Mouse (Mus musculus) kidney, postnatal 25 days (tissue): Measurements from ENCODE around the gene Scel.
A peak's percentile ranks its signal among the peaks of the same experiment; 100 is the strongest.

ENCODE experiments used
- DNase-seq, 2 experiments: peaks; one replicate each; pipeline ENCODE4 v3.0.0; 2021; ENCODE audit warnings: mixed read lengths in 2 of 2

Scel gene

DNA sequence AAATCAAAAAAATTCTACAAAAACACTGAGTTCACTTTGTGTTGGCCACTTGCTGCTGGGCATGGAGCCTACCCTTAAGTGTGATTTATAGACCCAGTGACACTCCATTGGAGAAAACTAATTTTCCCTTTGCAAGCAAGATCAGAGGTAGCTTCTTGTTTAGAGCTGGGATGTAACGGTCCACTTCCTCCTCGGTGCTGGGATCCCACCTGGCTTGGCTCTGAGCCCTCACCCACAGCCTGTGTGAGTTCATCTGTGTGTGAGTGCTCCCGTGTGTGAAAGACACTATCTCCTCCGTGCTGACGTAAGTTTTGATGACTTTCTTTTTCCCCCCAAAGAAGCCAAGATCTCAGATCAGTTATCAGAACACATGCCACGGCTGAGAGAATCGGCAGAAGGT lies 62.7 kb downstream of the Scel start:
- no peak for DNase-seq

GRCm38 (mm10) chr14:103577011-103577410 lies 63.9 kb downstream of the Scel start:
- no peak for DNase-seq

DNA sequence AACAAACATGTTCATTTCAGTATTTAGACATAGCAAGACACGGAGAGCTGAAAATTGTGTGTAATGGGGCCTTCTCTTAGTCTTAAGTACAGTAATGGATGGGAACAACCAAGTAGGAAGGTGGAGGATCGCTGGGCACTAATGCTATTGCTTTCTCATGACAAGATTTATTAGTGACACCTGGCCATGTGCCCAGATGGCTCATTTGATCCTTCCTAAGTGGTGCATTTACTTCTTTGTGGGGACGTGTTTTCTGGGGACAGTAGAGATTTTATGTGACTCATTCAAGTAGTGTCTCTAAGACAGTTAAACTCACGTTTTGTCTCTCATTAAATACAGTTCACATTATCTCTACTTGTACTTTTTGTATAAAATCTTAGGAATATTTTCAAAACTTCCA lies 73.5 kb downstream of the Scel start:
- no peak for DNase-seq

GRCm38 (mm10) chr14:103587208-103587900 lies 74.2 kb downstream of the Scel start:
- DNase-seq: no peak

- DNase-seq: peak in 1 of 2 experiments; percentile 3
Observed at GRCm38 (mm10) chr14:103589819-103590218, 76.7 kb downstream of the Scel start.

DNA sequence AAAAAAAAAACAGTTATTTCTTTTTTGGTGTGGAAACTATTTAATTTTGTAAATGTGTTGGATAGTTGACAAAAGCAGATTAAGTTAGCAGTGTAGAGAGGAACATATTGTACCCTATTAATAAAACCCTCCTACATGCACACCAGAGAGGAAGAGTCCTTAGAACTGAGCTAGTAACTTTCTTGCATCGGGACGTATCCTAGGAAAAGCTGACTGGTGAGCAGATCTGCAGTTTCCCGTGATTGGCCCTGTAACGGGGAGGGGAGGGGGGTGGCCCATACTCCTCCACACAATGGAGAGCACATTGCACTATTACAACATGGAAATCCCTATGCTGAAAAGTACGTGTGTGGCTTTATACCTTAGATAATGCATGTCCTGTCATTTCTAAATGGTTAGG lies 82.7 kb downstream of the Scel start:
- DNase-seq: no peak

- no peak for DNase-seq
Observed at GRCm38 (mm10) chr14:103608063-103608462, 94.9 kb downstream of the Scel start.

DNA sequence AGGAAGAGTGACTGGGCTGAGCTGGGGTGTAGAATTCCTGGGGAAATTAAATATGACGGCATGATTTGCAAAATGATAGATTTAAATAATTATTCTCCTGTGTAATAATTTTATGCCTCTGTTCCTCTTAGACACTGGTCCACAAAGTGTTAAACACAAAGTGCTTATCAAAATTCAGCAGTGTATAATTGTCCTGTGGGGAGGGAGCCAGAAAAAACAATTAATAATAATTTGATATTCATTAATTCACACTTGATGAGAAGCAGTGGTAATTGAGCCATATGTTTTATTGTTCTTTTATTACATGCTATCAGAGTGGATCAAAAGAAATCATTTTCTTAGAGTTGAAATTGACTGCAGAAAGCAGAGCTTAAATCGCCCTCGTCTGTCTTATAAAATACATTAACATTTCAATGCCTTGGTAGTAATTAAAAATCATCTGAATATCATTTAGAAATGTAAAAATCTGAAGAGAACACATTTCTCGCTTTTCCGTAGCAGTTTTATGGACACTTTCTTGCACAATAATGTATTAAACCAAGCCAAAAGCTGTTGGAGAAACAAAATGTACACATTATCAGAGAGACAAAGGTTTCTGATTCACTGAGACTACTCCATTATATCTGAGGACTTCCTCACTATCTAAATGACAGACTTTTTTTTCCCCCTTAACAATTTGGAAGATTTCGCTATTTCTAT lies 100.6 kb downstream of the Scel start:
- DNase-seq: no peak

DNA sequence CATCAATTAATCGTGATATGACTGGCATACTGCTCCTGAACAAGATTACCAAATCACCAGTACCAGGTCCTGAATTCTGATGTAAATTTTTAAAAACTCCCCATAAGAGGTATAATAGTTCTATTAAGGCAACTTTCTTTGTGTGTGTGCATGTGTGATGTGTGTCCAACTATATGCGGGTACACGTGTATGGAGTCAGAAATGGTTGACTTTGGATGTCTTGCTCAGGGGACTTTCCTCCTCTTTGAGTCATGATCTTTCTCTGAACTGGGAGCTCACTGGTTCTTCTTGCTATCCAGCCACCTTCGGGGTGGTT lies 101.1 kb downstream of the Scel start:
- DNase-seq: no peak

DNA sequence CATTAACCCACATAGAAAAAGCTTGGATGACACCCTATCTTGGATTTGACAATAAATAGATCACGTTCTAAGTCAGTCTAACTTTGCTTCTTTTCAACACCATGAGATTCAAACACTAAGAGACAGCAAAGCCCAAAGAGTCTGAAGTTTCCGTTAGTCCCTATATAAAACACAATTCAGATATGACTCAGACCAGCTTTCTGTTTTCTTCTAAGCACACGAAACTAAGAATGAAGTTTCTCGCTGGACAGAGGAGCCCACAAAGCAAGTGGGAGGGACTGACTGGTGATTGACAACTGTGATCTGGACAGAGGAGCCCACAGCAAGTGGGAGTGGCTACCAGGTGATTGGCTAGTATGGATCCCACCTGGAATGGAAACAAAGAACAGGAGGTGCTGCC lies 106.6 kb downstream of the Scel start:
- DNase-seq: no peak

- no peak for DNase-seq
Observed at GRCm38 (mm10) chr14:103621207-103621606, 108.1 kb downstream of the Scel start.

- no peak for DNase-seq
Observed at GRCm38 (mm10) chr14:103626100-103626499, 113.0 kb downstream of the Scel start.

- DNase-seq: no peak
Observed at GRCm38 (mm10) chr14:103629639-103630364, 116.7 kb downstream of the Scel start.

DNA sequence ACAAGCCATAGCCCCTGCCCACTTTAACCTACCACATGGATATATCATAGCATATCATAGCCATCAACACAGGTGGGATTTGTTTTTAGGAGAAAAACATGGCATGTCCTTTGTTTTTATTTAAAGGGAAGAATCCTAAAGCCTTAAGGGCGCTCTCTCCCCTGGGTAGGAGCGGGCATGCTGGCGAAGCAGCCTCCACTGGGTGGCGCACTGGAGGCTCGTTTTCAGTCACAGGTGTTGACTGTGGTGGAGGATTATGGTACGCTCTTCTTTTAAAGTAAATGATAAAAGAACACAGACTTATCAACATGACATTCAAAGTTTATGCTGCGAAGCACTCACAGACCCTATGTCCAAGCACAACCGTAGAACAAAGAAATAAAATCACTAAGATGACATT lies 117.4 kb downstream of the Scel start:
- no peak for DNase-seq

GRCm38 (mm10) chr14:103643933-103644332 lies 130.8 kb downstream of the Scel start:
- DNase-seq: no peak

DNA sequence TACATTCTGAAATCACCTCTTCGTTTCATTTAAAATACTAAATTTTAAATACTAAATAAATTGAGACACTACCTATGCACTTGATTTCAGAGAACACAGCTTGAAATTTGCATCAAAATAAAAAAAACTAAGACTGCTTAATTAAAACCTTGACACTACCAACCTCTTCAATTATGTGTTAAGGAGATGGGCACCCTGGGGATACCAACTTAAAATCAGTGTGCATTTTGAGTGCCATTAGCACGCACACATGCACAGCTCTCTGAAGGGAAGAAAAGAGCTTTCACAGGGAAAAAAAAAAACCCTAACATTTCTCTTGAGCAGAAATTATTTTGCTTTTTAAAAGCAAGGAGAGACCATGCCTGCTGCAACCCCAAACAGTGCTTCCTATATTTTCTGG lies 134.8 kb downstream of the Scel start:
- no peak for DNase-seq

DNA sequence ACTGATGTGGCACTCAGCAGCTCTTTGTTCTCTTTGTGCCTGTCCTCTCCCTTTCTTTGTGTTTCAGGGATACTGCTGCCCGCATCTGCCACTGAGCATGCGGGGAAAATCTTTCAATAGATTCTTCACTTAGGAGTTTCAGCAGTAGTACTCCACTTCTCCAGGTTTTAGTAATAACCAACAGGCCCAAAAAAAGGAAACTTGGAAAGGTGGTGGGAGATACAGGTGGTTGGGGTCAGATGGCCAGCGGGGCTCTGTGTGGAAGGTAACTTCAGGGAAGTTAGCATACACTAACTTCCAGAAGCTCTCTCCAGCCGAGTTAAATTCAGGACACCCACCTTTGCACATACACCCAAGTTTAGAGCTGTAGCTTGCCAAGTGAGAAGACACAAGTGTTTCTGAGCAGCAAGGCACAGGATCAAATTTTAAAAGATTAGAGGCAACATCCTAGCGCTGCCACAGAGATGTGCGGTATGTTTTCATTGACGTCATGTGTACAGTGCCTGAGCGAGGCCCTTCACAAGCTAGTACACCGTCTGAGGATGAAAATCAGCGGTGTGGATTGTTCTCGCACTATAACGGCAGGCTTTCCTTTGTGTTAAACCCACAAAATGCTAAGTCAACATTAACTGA lies 135.6 kb downstream of the Scel start:
- DNase-seq: no peak

GRCm38 (mm10) chr14:103649302-103649701 lies 136.2 kb downstream of the Scel start:
- no peak for DNase-seq

- DNase-seq: peak; percentile 87 to 93
Observed at GRCm38 (mm10) chr14:103649896-103650334, 136.8 kb downstream of the Scel start, which contains the start of gene Slain1. Gene Slain1 (plus strand): TSS chr14:103650228.

GRCm38 (mm10) chr14:103650413-103651101 lies 137.4 kb downstream of the Scel start:
- peak; percentile 69 to 85 for DNase-seq

DNA sequence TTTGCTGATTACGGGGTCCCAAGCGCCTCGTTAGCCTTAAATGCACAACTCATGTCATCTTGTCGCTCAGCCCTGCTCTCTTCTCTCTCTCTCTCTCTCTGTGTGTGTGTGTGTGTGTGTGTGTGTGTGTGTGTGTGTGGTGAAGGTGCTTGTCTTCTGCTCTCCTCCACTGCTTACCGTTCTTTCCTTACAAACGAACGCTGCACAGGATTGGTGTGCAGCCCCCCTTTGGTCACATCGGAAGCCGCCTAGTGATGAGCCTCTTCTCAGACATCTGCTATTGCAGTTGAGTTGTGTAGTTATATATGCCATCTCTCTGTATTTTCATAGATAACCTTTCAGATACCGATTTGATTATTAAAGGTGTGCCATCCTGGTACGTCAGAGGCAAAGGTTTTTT lies 138.0 kb downstream of the Scel start:
- no peak for DNase-seq

DNA sequence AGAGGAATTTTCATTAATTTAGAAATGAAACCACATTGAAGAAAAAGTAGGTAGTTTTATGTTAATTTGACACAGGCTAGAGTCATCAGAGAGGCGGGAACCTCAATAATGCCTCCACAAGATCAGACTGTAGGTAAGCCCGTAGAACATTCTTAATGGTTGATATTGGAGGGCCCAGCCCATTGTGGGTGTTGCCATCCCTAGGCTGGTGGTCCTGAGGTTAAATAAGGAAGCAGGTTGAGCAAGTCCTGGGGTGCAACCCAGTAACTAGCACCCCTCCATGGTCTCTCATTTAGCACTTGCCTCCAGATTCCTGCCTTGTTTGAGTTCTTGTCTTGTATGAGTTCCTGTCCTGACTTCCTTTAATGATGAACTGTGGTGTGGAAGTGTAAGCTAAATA lies 138.4 kb downstream of the Scel start:
- no peak for DNase-seq

GRCm38 (mm10) chr14:103652524-103652923 lies 139.4 kb downstream of the Scel start:
- no peak for DNase-seq
